ENCODE assay signal across 9 mouse cellular contexts in genomic region chr11:34181214-34182117, GRCm38 (mm10). TPM values are rescaled to one million over a fixed set of nuclear protein-coding genes. Genes with fewer than 3 reads are reported as not detected.
A peak's percentile ranks its signal among the peaks of the same experiment; 100 is the strongest.
DNase-seq lines count a peak whose midpoint lies in the region; ATAC-seq lines count a peak whose summit lies in the region.
"Had no signal": no experiment of that assay in that cellular context is flagged by ENCODE, and none has a peak within 500 bp of the region (broad histone marks: within the 10 kb centered on the region; RNA-seq: fewer than 3 reads in every experiment).

No protein-coding gene starts in this region.

- H3K4me3 ChIP-seq in hindbrain, embryonic 16.5 days (ENCODE audit: low read length), result no peak overlapping the region
- H3K4me3 ChIP-seq in midbrain, embryonic 12.5 days, result no peak overlapping the region
- H3K4me3 ChIP-seq in liver, embryonic 11.5 days (ENCODE audit: low read depth, low read length), result no peak overlapping the region
- H3K4me3 ChIP-seq: myocyte had no signal

- H3K9ac ChIP-seq in hindbrain, embryonic 16.5 days (ENCODE audit: low read depth, low read length), result no peak overlapping the region
- no peak overlapping the region for H3K9ac ChIP-seq in midbrain, embryonic 12.5 days (replicated peaks)
- no peak overlapping the region for H3K9ac ChIP-seq in liver, embryonic 11.5 days (ENCODE audit: low read depth, low read length)

- H3K36me3 ChIP-seq in hindbrain, embryonic 16.5 days (ENCODE audit: control insufficient read depth, insufficient read depth, low read length), result no peaks in the 10 kb centered on the region
- H3K36me3 ChIP-seq in midbrain, embryonic 12.5 days, result no peaks in the 10 kb centered on the region
- no peaks in the 10 kb centered on the region for H3K36me3 ChIP-seq in liver, embryonic 11.5 days (ENCODE audit: control insufficient read depth, insufficient read depth, low read length)

- no peak overlapping the region for H3K4me2 ChIP-seq in hindbrain, embryonic 16.5 days (ENCODE audit: low read length)
- H3K4me2 ChIP-seq in midbrain, embryonic 12.5 days (replicated peaks), result no peak overlapping the region
- H3K4me2 ChIP-seq in liver, embryonic 11.5 days, result no peak overlapping the region

- no peaks in the 10 kb centered on the region for H3K27me3 ChIP-seq in hindbrain, embryonic 16.5 days (replicated peaks; ENCODE audit: control insufficient read depth, insufficient read depth, low read length)
- no peaks in the 10 kb centered on the region for H3K27me3 ChIP-seq in midbrain, embryonic 12.5 days
- H3K27me3 ChIP-seq in liver, embryonic 11.5 days (replicated peaks; ENCODE audit: control insufficient read depth, insufficient read depth, low read length), result no peaks in the 10 kb centered on the region

- DNase-seq in urinary bladder, postnatal 14 days (ENCODE audit: low spot score), result peak; percentile 48
- no peak for DNase-seq in urinary bladder, postnatal 10 days (ENCODE audit: low spot score)
- peak; percentile 53 for DNase-seq in gastrocnemius, adult 18-20 months (ENCODE audit: low spot score)
- peak; percentile 37 to 46 for DNase-seq in layer of hippocampus, postnatal 10 days (ENCODE audit: low spot score in 2 of 2)
- peak; percentile 41 for DNase-seq in telencephalon, adult 2 months (ENCODE audit: low read depth, low spot score)
- no peak for DNase-seq in liver, embryonic 11.5 days (ENCODE audit: low spot score)

- ATAC-seq in hindbrain, embryonic 16.5 days, result peak; percentile 95
- peak; percentile 80 for ATAC-seq in midbrain, embryonic 12.5 days (ENCODE audit: low FRiP score, low read depth)
- ATAC-seq in liver, embryonic 11.5 days (replicated peaks; ENCODE audit: low FRiP score), result no peak

- peaks cover 12% of the 10 kb centered on the region for H3K4me1 ChIP-seq in hindbrain, embryonic 16.5 days (ENCODE audit: control insufficient read depth, insufficient read depth, low read depth, low read length)
- H3K4me1 ChIP-seq in midbrain, embryonic 12.5 days, result peaks cover 11% of the 10 kb centered on the region
- no peaks in the 10 kb centered on the region for H3K4me1 ChIP-seq in liver, embryonic 11.5 days (replicated peaks; ENCODE audit: control insufficient read depth, insufficient read depth, low read length)

- WGBS in hindbrain, embryonic 16.5 days, result 20% methylated on average over 8 of the region's 8 CpGs
- WGBS in midbrain, embryonic 12.5 days, result 32% methylated on average over 8 of the region's 8 CpGs
- WGBS in liver, embryonic 11.5 days, result 50% methylated on average over 8 of the region's 8 CpGs

- peak overlapping the region; percentile 10 for H3K27ac ChIP-seq in hindbrain, embryonic 16.5 days (ENCODE audit: low read depth, low read length)
- H3K27ac ChIP-seq in midbrain, embryonic 12.5 days (replicated peaks), result peak overlapping the region; percentile 60
- no peak overlapping the region for H3K27ac ChIP-seq in liver, embryonic 11.5 days (ENCODE audit: low read depth, low read length)

- no peaks in the 10 kb centered on the region for H3K9me3 ChIP-seq in hindbrain, embryonic 16.5 days (ENCODE audit: control insufficient read depth, low read length)
- no peaks in the 10 kb centered on the region for H3K9me3 ChIP-seq in midbrain, embryonic 12.5 days
- H3K9me3 ChIP-seq in liver, embryonic 11.5 days (ENCODE audit: control insufficient read depth, low read length), result no peaks in the 10 kb centered on the region

RNA-seq across cellular contexts. Expression of gene Foxi1, which starts 26.4 kb away (rescaled TPM):
- not detected for total RNA-seq in gastrocnemius, adult 18-20 months (2021)
- polyA plus RNA-seq in hindbrain, embryonic 16.5 days (2015; fragmentation: Nextera tagmentation; extraction: Ambion mirVana), result not detected in 2 replicates
- not detected for total RNA-seq in layer of hippocampus, postnatal 10 days (2021)
- polyA plus RNA-seq in midbrain, embryonic 12.5 days (2016; fragmentation: Nextera tagmentation; extraction: Ambion mirVana), result not detected in 2 replicates
- polyA plus RNA-seq in liver, embryonic 11.5 days (2014; fragmentation: Nextera tagmentation; extraction: Ambion mirVana), result not detected in 2 replicates
- polyA plus RNA-seq: myocyte had no signal

Comparison
In these comparisons a context has a peak if more than half of its experiments do, and no peak if none do; other contexts are left out.
1. DNase-seq: peak in urinary bladder, postnatal 14 days (single experiment), gastrocnemius, adult 18-20 months (single experiment), layer of hippocampus, postnatal 10 days (2 of 2) and telencephalon, adult 2 months (single experiment); none in urinary bladder, postnatal 10 days (single experiment) and liver, embryonic 11.5 days (single experiment).